Mouse (Mus musculus) embryo, embryonic 11.5 days (tissue): ENCODE data around the gene Hoxb2.

ENCODE experiments used
- DNase-seq: peaks from one replicate; pipeline ENCODE4 v3.0.0-alpha.2; 2012; ENCODE audit warnings: low read depth, low spot score

Hoxb2 gene

GRCm38 (mm10) chr11:96334998-96335397, 15.3 kb upstream of the Hoxb2 start:
- DNase-seq = no peak

GRCm38 (mm10) chr11:96336597-96336996, 13.7 kb upstream of the Hoxb2 start:
- DNase-seq = no peak

GRCm38 (mm10) chr11:96337026-96337425, 13.3 kb upstream of the Hoxb2 start:
- no peak for DNase-seq

- DNase-seq = no peak
These were observed 11.1 kb upstream of the Hoxb2 start for GRCm38 (mm10) chr11:96338957-96339855.

- no peak for DNase-seq
These were observed 9.5 kb upstream of the Hoxb2 start for GRCm38 (mm10) chr11:96340698-96341365.

GRCm38 (mm10) chr11:96341701-96342575, 8.4 kb upstream of the Hoxb2 start:
- DNase-seq = no peak

- no peak for DNase-seq
These were observed 7.8 kb upstream of the Hoxb2 start for GRCm38 (mm10) chr11:96342576-96342930.

GRCm38 (mm10) chr11:96343206-96343745, 7.0 kb upstream of the Hoxb2 start:
- DNase-seq = no peak

- DNase-seq = no peak
These were observed 6.1 kb upstream of the Hoxb2 start for GRCm38 (mm10) chr11:96344061-96344877.

GRCm38 (mm10) chr11:96344878-96345159, 5.5 kb upstream of the Hoxb2 start:
- no peak for DNase-seq

GRCm38 (mm10) chr11:96345220-96345892, 5.0 kb upstream of the Hoxb2 start:
- no peak for DNase-seq

GRCm38 (mm10) chr11:96345893-96346806, 4.2 kb upstream of the Hoxb2 start:
- DNase-seq = no peak

GRCm38 (mm10) chr11:96346916-96347520, 3.3 kb upstream of the Hoxb2 start:
- DNase-seq = no peak

- no peak for DNase-seq
These were observed 2.6 kb upstream of the Hoxb2 start for GRCm38 (mm10) chr11:96347717-96348116.

- no peak for DNase-seq
These were observed 2.0 kb upstream of the Hoxb2 start for GRCm38 (mm10) chr11:96348141-96348928.

GRCm38 (mm10) chr11:96348988-96349387, 1.3 kb upstream of the Hoxb2 start:
- DNase-seq = no peak

GRCm38 (mm10) chr11:96349491-96350340, 609 bp upstream of the Hoxb2 start:
- DNase-seq = no peak
